Mouse (Mus musculus) limb, embryonic 14.5 days (tissue): ENCODE measurements around the gene Plce1. TPM values are rescaled to one million over a fixed set of nuclear protein-coding genes. Genes with fewer than 3 reads are reported as not detected.
"Not testable (repeated sequence)": the region's sequence is repeated elsewhere in the genome, so short reads cannot be mapped to it uniquely, and the experiment has no call there.

ENCODE experiments used
- ATAC-seq: fragments of 200-750 bp; cut with Nextera tagmentation; 2 replicates; pipeline ENCODE4 v1.8.0; 2017; ENCODE audit warnings: low read depth, moderate number of reproducible peaks, moderate TSS enrichment; ENCODE audit not compliant: low FRiP score
- DNase-seq: peaks from one replicate; pipeline ENCODE4 v3.0.0-alpha.2; 2015; ENCODE audit warnings: low spot score
- H3K27ac ChIP-seq: fragments of 300-500 bp; sonication (generic); replicated peaks from 2 replicates; pipeline ENCODE4 v1.5.1; 2014; ENCODE audit warnings: low read depth, mild to moderate bottlenecking, low read length, moderate library complexity, mixed read lengths
- H3K27me3 ChIP-seq: fragments of 300-500 bp; sonication (generic); 2 replicates; pipeline ENCODE4 v1.6.1; 2014; ENCODE audit warnings: low read length, mixed read lengths; ENCODE audit not compliant: control insufficient read depth, insufficient read depth
- H3K36me3 ChIP-seq: fragments of 300-500 bp; sonication (generic); 2 replicates; pipeline ENCODE4 v1.6.1; 2014; ENCODE audit warnings: mild to moderate bottlenecking, low read length, moderate library complexity, mixed read lengths; ENCODE audit not compliant: control insufficient read depth, insufficient read depth
- H3K4me1 ChIP-seq: fragments of 300-500 bp; sonication (generic); 2 replicates; pipeline ENCODE4 v1.6.1; 2014; ENCODE audit warnings: antibody characterized with exemption, low read length, mixed read lengths; ENCODE audit not compliant: control insufficient read depth, insufficient read depth
- H3K4me2 ChIP-seq: fragments of 300-500 bp; sonication (generic); replicated peaks from 2 replicates; pipeline ENCODE4 v1.6.1; 2014; ENCODE audit warnings: low read depth, mild to moderate bottlenecking, low read length, moderate library complexity; ENCODE audit not compliant: severe bottlenecking
- H3K4me3 ChIP-seq: fragments of 300-500 bp; sonication (generic); replicated peaks from 2 replicates; pipeline ENCODE4 v1.5.1; 2014; ENCODE audit warnings: low read length
- H3K9ac ChIP-seq: fragments of 300-500 bp; sonication (generic); 2 replicates; pipeline ENCODE4 v1.6.1; 2014; ENCODE audit warnings: mild to moderate bottlenecking, low read depth, low read length, moderate library complexity; ENCODE audit not compliant: severe bottlenecking
- H3K9me3 ChIP-seq: fragments of 300-500 bp; sonication (generic); 2 replicates; pipeline ENCODE4 v1.6.1; 2016; ENCODE audit warnings: low read length; ENCODE audit not compliant: control insufficient read depth
- POLR2A ChIP-seq: fragments of 200-500 bp; IDR thresholded peaks from 2 replicates; pipeline ENCODE4 v1.8.0; 2012; ENCODE audit warnings: inconsistent platforms, mild to moderate bottlenecking, moderate library complexity, borderline replicate concordance; ENCODE audit not compliant: insufficient read depth, insufficient read length; ENCODE audit errors: extremely low read depth
- WGBS: fragments of 180-500 bp; shearing (Covaris S2); extraction: QIAGEN DNeasy Blood & Tissue Kit; methylation state at CpG from one replicate; pipeline ENCODE4 v1.1.7; 2014; 5-methylcytosine and 5-hydroxymethylcytosine counted together
- polyA plus RNA-seq, 2 experiments: library from polyadenylated mRNA; depleted of rRNA in 1 of 2; stranded (reverse) in 1 of 2; unstranded in 1 of 2; fragments of >200 nt; fragmentation: Nextera tagmentation in 1 of 2; extraction: Ambion mirVana in 1 of 2; gene quantifications; 2 replicates each; pipeline versions ENCODE4 v1.2.1 to v1.2.3; 2012 to 2014

Gene Plce1
- polyA plus RNA-seq, 2 experiments = 12.6 to 13.3 TPM

- H3K9ac ChIP-seq = no peak overlapping the region
- peaks cover 7% of the 10 kb centered on the region for H3K4me1 ChIP-seq
- H3K4me2 ChIP-seq = no peak overlapping the region
- H3K36me3 ChIP-seq = no peaks in the 10 kb centered on the region
- DNase-seq (peak; percentile 84), ATAC-seq (no peak)
- no peak overlapping the region for H3K27ac ChIP-seq
- H3K27me3 ChIP-seq = no peaks in the 10 kb centered on the region
- H3K4me3 ChIP-seq = no peak overlapping the region
- no peak for TF ChIP-seq POLR2A
- 61% methylated on average over 1 of the region's 1 CpGs for WGBS
- no peaks in the 10 kb centered on the region for H3K9me3 ChIP-seq
Observed at GRCm38 (mm10) chr19:38558816-38559215, 77.9 kb downstream of the Plce1 start.

GRCm38 (mm10) chr19:38561887-38562286 is 81.0 kb downstream of the Plce1 start:
- DNase-seq, H3K27ac ChIP-seq, H3K9ac ChIP-seq, H3K4me2 ChIP-seq, H3K4me3 ChIP-seq, H3K36me3 ChIP-seq, H3K9me3 ChIP-seq, H3K27me3 ChIP-seq, H3K4me1 ChIP-seq, ATAC-seq: not testable (repeated sequence)
- WGBS = 88% methylated on average over 1 of the region's 1 CpGs

GRCm38 (mm10) chr19:38566156-38566555 is 85.2 kb downstream of the Plce1 start:
- no peak overlapping the region for H3K9ac ChIP-seq
- DNase-seq (no peak), ATAC-seq (no peak)
- H3K27ac ChIP-seq = no peak overlapping the region
- H3K9me3 ChIP-seq = 0 out of 2 replicates have a peak, but pooled peaks cover under 1% of the 10 kb centered on the region
- peaks cover 11% of the 10 kb centered on the region for H3K4me1 ChIP-seq
- no peaks in the 10 kb centered on the region for H3K36me3 ChIP-seq
- H3K4me2 ChIP-seq = no peak overlapping the region
- no peaks in the 10 kb centered on the region for H3K27me3 ChIP-seq
- no peak for TF ChIP-seq POLR2A
- H3K4me3 ChIP-seq = no peak overlapping the region

GRCm38 (mm10) chr19:38566752-38567151 is 85.8 kb downstream of the Plce1 start:
- H3K36me3 ChIP-seq = no peaks in the 10 kb centered on the region
- H3K27me3 ChIP-seq = no peaks in the 10 kb centered on the region
- peak; percentile 47 for DNase-seq
- H3K4me3 ChIP-seq = no peak overlapping the region
- H3K9me3 ChIP-seq = 0 out of 2 replicates have a peak, but pooled peaks cover 4% of the 10 kb centered on the region
- H3K27ac ChIP-seq = no peak overlapping the region
- ATAC-seq = no peak
- WGBS = 23% methylated on average over 7 of the region's 7 CpGs
- H3K4me1 ChIP-seq = peaks cover 11% of the 10 kb centered on the region
- H3K4me2 ChIP-seq = no peak overlapping the region
- no peak overlapping the region for H3K9ac ChIP-seq
- no peak for TF ChIP-seq POLR2A

GRCm38 (mm10) chr19:38567331-38567730 is 86.4 kb downstream of the Plce1 start:
- Histone ChIP-seq H3K27me3 (no peaks in the 10 kb centered on the region), H3K4me3 (no peak overlapping the region), H3K36me3 (no peaks in the 10 kb centered on the region), H3K27ac (no peak overlapping the region), H3K9me3 (0 out of 2 replicates have a peak, but pooled peaks cover 4% of the 10 kb centered on the region), H3K4me2 (no peak overlapping the region), H3K9ac (no peak overlapping the region), H3K4me1 (peaks cover 11% of the 10 kb centered on the region)
- 46% methylated on average over 5 of the region's 5 CpGs for WGBS
- no peak for ATAC-seq
- no peak for DNase-seq
- TF ChIP-seq POLR2A = no peak

- WGBS = 34% methylated on average over 8 of the region's 8 CpGs
Observed at GRCm38 (mm10) chr19:38578554-38579146, 97.7 kb downstream of the Plce1 start.

More at GRCm38 (mm10) chr19:38578554-38579146, 97.7 kb downstream of the Plce1 start:
- Histone ChIP-seq H3K4me2 (no peak overlapping the region), H3K36me3 (no peaks in the 10 kb centered on the region), H3K4me3 (no peak overlapping the region), H3K9me3 (no peaks in the 10 kb centered on the region), H3K4me1 (peaks cover 28% of the 10 kb centered on the region), H3K27me3 (no peaks in the 10 kb centered on the region), H3K27ac (no peak overlapping the region), H3K9ac (no peak overlapping the region)
- TF ChIP-seq POLR2A = no peak
- ATAC-seq (no peak), DNase-seq (no peak)
